In genomic region chr17:83572366-83572765, GRCm38 (mm10) we compare ENCODE assay signal across 21 mouse cellular contexts. TPM values are rescaled to one million over a fixed set of nuclear protein-coding genes. Genes with fewer than 3 reads are reported as not detected.
A peak's percentile ranks its signal among the peaks of the same experiment; 100 is the strongest.
DNase-seq lines count a peak whose midpoint lies in the region; ATAC-seq and TF ChIP-seq lines count a peak whose summit lies in the region.
"Had no signal": no experiment of that assay in that cellular context is flagged by ENCODE, and none has a peak within 500 bp of the region (broad histone marks: within the 10 kb centered on the region; RNA-seq: fewer than 3 reads in every experiment).

No protein-coding gene starts in this region.

- no peaks in the 10 kb centered on the region for H3K9me3 ChIP-seq in kidney, postnatal 0 days (replicated peaks; ENCODE audit: low read length)
- no peaks in the 10 kb centered on the region for H3K9me3 ChIP-seq in stomach, postnatal 0 days (ENCODE audit: control insufficient read depth, low read length)
- H3K9me3 ChIP-seq: midbrain, embryonic 10.5 days; neural tube, embryonic 13.5 days had no signal

- TF ChIP-seq CTCF in layer of hippocampus, adult 2 months (conservative IDR thresholded peaks at IDR 0.05): 0 out of 2 replicates have a peak, but pooled peaks have one; percentile 23
- TF ChIP-seq CTCF in lung, adult 2 months (IDR thresholded peaks at IDR 0.05; ENCODE audit: insufficient read depth, low read length): no peak
- peak; percentile 40; the same call in 1 of the 2 replicates for TF ChIP-seq CTCF in kidney, postnatal 0 days (IDR thresholded peaks at IDR 0.05; ENCODE audit: low read depth)
- TF ChIP-seq CTCF in stomach, postnatal 0 days (IDR thresholded peaks at IDR 0.05; ENCODE audit: low read depth): peak; percentile 46; the same call in 1 of the 2 replicates

- WGBS in lung, adult 2 months: 47% methylated on average over 4 of the region's 4 CpGs
- 29% methylated on average over 4 of the region's 4 CpGs for WGBS in kidney, postnatal 0 days
- WGBS in stomach, postnatal 0 days: 20% methylated on average over 4 of the region's 4 CpGs

- H3K4me2 ChIP-seq in kidney, postnatal 0 days (ENCODE audit: low read length): no peak overlapping the region
- H3K4me2 ChIP-seq in stomach, postnatal 0 days (replicated peaks; ENCODE audit: low read depth): no peak overlapping the region
- H3K4me2 ChIP-seq: neural tube, embryonic 13.5 days had no signal

- no peak overlapping the region for H3K9ac ChIP-seq in kidney, postnatal 0 days (ENCODE audit: low read depth, low read length)
- no peak overlapping the region for H3K9ac ChIP-seq in stomach, postnatal 0 days (ENCODE audit: low read length)
- H3K9ac ChIP-seq: liver, embryonic 14.5 days; neural tube, embryonic 13.5 days had no signal

- TF ChIP-seq EP300 in stomach, postnatal 0 days (optimal IDR thresholded peaks at IDR 0.05): no peak

- no peak overlapping the region for H3K27ac ChIP-seq in layer of hippocampus, adult 2 months
- H3K27ac ChIP-seq in kidney, postnatal 0 days: no peak overlapping the region
- H3K27ac ChIP-seq in stomach, postnatal 0 days (replicated peaks): no peak overlapping the region
- H3K27ac ChIP-seq: hindbrain, postnatal 0 days; liver, embryonic 14.5 days; midbrain, embryonic 10.5 days; neural tube, embryonic 13.5 days had no signal

- H3K4me1 ChIP-seq in lung, adult 2 months (ENCODE audit: control insufficient read depth, insufficient read depth, low read length): no peaks in the 10 kb centered on the region
- H3K4me1 ChIP-seq in kidney, postnatal 0 days (replicated peaks; ENCODE audit: insufficient read depth, low read length): no peaks in the 10 kb centered on the region
- no peaks in the 10 kb centered on the region for H3K4me1 ChIP-seq in stomach, postnatal 0 days (replicated peaks; ENCODE audit: control insufficient read depth, insufficient read depth)

- TF ChIP-seq POLR2A in lung, adult 2 months (IDR thresholded peaks at IDR 0.05; ENCODE audit: borderline replicate concordance, extremely low read depth, low read depth, low read length): no peak

- no peaks in the 10 kb centered on the region for H3K36me3 ChIP-seq in kidney, postnatal 0 days (ENCODE audit: insufficient read depth, low read length)
- H3K36me3 ChIP-seq in stomach, postnatal 0 days (ENCODE audit: control insufficient read depth, insufficient read depth, low read length): no peaks in the 10 kb centered on the region
- H3K36me3 ChIP-seq: midbrain, embryonic 10.5 days; neural tube, embryonic 13.5 days had no signal

- H3K4me3 ChIP-seq in layer of hippocampus, adult 2 months: no peak overlapping the region
- no peak overlapping the region for H3K4me3 ChIP-seq in lung, adult 2 months (replicated peaks; ENCODE audit: extremely low read depth, low read depth, low read length)
- no peak overlapping the region for H3K4me3 ChIP-seq in kidney, postnatal 0 days (replicated peaks; ENCODE audit: low read depth, low read length)
- no peak overlapping the region for H3K4me3 ChIP-seq in stomach, postnatal 0 days (ENCODE audit: low read depth, low read length)
- H3K4me3 ChIP-seq: erythroblast, embryonic 14.5 days; midbrain, embryonic 10.5 days; neural tube, embryonic 13.5 days had no signal

- no peak; the same call in 1 of the 2 replicates for ATAC-seq in kidney, postnatal 0 days (replicated peaks; ENCODE audit: low FRiP score, low read depth)
- ATAC-seq in stomach, postnatal 0 days (ENCODE audit: low FRiP score, low TSS enrichment): no peak
- no peak for ATAC-seq in CD4-positive, CD25-positive, alpha-beta regulatory T cell, adult 4 months
- ATAC-seq: forebrain, embryonic 16.5 days had no signal

- DNase-seq in layer of hippocampus, adult 2 months (ENCODE audit: low spot score in 2 of 2): no peak
- no peak for DNase-seq in layer of hippocampus, postnatal 14 days (ENCODE audit: low spot score in 2 of 2)
- peak; percentile 47 for DNase-seq in lung, postnatal 10 days
- DNase-seq in lung, adult 2 months: no peak
- DNase-seq in kidney, postnatal 0 days (ENCODE audit: low spot score): peak; percentile 73
- DNase-seq in stomach, postnatal 0 days (ENCODE audit: low spot score): no peak
- DNase-seq: adrenal gland, postnatal 36 days; cerebellum, adult 9-11 months; embryo, embryonic 11 days; heart, postnatal 36 days; thymus, postnatal 14 days had no signal

- H3K27me3 ChIP-seq in kidney, postnatal 0 days (ENCODE audit: insufficient read depth, low read length): no peaks in the 10 kb centered on the region
- H3K27me3 ChIP-seq in stomach, postnatal 0 days (ENCODE audit: control insufficient read depth, insufficient read depth, low read length): no peaks in the 10 kb centered on the region
- H3K27me3 ChIP-seq: neural tube, embryonic 13.5 days had no signal

RNA-seq across cellular contexts. Expression of gene Cox7a2l, which starts 55.2 kb away (rescaled TPM):
- total RNA-seq in layer of hippocampus, adult 2 months (2021): 100 to 1,000 TPM; 178 to 182 TPM
- total RNA-seq in layer of hippocampus, postnatal 14 days (2021): 100 to 1,000 TPM; 184 to 185 TPM
- polyA plus RNA-seq in lung, adult 2 months (2012; rRNA removed): 78.2 and 96.7 TPM in 2 replicates
- polyA plus RNA-seq in kidney, postnatal 0 days (2015; fragmentation: Nextera tagmentation; extraction: Ambion mirVana): 258 and 279 TPM in 2 replicates
- 163 and 183 TPM in 2 replicates for polyA plus RNA-seq in stomach, postnatal 0 days (2015; fragmentation: Nextera tagmentation; extraction: Ambion mirVana)
- 100 to 1,000 TPM; 545 to 584 TPM for polyA plus RNA-seq in CD4-positive, CD25-positive, alpha-beta regulatory T cell, adult 4 months (2017; shearing (Covaris generic))

RNA-seq across cellular contexts. Expression of gene Kcng3, which starts 59.3 kb away (rescaled TPM):
- 10 to 100 TPM in 1 of 2 experiments, 1 to 10 TPM in 1; 9.7 to 11.7 TPM for total RNA-seq in layer of hippocampus, adult 2 months (2021)
- total RNA-seq in layer of hippocampus, postnatal 14 days (2021): 1 to 10 TPM; 5.9 to 6.1 TPM
- polyA plus RNA-seq in lung, adult 2 months (2012; rRNA removed): 0.03 and 0.05 TPM in 2 replicates
- 0.08 TPM in 1 of 2 replicates, not detected in the other for polyA plus RNA-seq in kidney, postnatal 0 days (2015; fragmentation: Nextera tagmentation; extraction: Ambion mirVana)
- 0.02 TPM in 1 of 2 replicates, not detected in the other for polyA plus RNA-seq in stomach, postnatal 0 days (2015; fragmentation: Nextera tagmentation; extraction: Ambion mirVana)
- under 1 TPM in 1 of 2 experiments, not detected in 1; 0.16 TPM for polyA plus RNA-seq in CD4-positive, CD25-positive, alpha-beta regulatory T cell, adult 4 months (2017; shearing (Covaris generic))
- total RNA-seq: gastrocnemius, adult 18-20 months; MEL; monocyte, adult 5-6 weeks had no signal
- polyA plus RNA-seq: erythroblast, embryonic 14.5 days; midbrain, embryonic 10.5 days; neural tube, embryonic 13.5 days had no signal

Comparison
In these comparisons a context has a peak if more than half of its experiments do, and no peak if none do; other contexts are left out.
1. DNase-seq: peak in lung, postnatal 10 days (single experiment) and kidney, postnatal 0 days (single experiment); none in layer of hippocampus, adult 2 months (0 of 2), layer of hippocampus, postnatal 14 days (0 of 2), lung, adult 2 months (single experiment) and stomach, postnatal 0 days (single experiment).